Mouse (Mus musculus): Measurements from ENCODE around the gene Ccdc14. TPM values are rescaled to one million over a fixed set of nuclear protein-coding genes. Genes with fewer than 3 reads are reported as not detected.
A peak's percentile ranks its signal among the peaks of the same experiment; 100 is the strongest.
"Not testable (repeated sequence)": the region's sequence is repeated elsewhere in the genome, so short reads cannot be mapped to it uniquely, and the experiment has no call there.

The Ccdc14 gene
- 1 to 10 TPM; 3.6 to 3.7 TPM for total RNA-seq (2021)
- long read RNA-seq, partial matches to known transcripts: 5 of 5 reads
- long read RNA-seq, other reads (novel, unspliced or antisense): 0 of 5 reads

GRCm38 (mm10) chr16:34690334-34691144 is at the start of gene Ccdc14:
TSS of gene Ccdc14 (plus strand) at chr16:34690616.
- DNase-seq (ENCODE audit: low spot score in 2 of 2): peak; percentile 81 to 82

- DNase-seq (ENCODE audit: low spot score in 2 of 2): no peak
Observed at GRCm38 (mm10) chr16:34643511-34644259, 46.7 kb upstream of the Ccdc14 start.

- DNase-seq (ENCODE audit: low spot score in 2 of 2): no peak
Observed at GRCm38 (mm10) chr16:34649621-34650020, 40.8 kb upstream of the Ccdc14 start, which contains the start of gene Ropn1. TSS of gene Ropn1 (plus strand) at chr16:34649921.

DNA sequence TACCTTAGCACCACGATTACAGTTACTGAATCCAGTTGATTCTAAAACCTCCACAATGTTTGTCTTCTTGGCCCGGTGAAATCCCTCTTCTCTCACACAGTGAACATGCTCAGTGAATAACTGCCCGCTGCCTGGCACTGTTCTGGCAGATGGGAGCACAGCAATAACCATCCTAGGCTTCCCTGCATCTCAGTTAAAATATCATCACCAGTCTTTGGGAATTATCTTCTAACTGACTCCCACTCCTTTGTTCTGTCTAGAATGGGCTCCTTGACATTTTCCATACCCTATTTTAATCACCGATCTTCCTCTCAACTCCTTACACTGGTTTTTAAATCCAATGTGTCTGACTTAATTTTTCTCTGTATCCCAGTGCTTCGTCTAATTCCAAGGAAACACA is 37.4 kb upstream of the Ccdc14 start:
- DNase-seq (ENCODE audit: low spot score in 2 of 2): no peak

GRCm38 (mm10) chr16:34657566-34657965 is 32.9 kb upstream of the Ccdc14 start:
- peak; percentile 34 for DNase-seq (ENCODE audit: low spot score in 2 of 2)

GRCm38 (mm10) chr16:34657983-34658382 is 32.4 kb upstream of the Ccdc14 start:
- no peak for DNase-seq (ENCODE audit: low spot score in 2 of 2)

DNA sequence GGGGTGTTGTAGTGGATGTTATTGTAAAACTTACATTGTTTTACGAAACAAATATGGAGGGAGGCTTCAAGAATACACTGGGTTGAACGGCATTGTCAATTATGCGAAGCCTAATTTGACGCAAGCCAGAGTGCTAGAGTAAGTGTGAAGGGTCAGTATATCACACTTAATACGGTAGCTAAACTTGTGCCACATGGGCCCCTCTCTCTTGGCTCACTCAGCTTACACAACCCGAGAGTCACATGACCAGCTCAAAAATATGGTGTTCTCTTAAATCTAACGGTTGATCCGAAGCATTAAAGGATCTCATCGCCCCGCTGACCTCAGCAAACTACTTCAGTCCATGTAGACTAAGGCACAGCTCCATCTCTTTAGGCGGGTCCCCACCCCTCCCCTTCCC is 32.0 kb upstream of the Ccdc14 start:
- DNase-seq (ENCODE audit: low spot score in 2 of 2): no peak

DNA sequence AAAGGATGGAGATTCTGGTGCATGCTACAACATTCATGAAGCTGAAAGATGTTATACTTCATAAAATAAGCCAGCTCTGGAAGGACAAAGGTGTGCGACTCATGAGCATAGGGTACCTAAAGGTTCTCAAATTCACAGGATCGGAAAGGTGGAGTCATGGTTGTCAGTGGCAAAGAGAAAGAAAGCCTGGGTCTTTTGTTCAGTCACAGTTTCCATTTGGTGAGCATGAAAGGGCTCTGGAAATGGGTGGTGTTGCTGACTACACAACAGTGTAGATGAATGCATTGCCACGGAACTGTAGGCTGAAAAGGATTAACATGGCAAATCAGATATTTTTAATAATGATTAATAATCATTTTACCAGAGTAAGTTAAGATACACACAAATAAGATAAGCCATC is 25.9 kb upstream of the Ccdc14 start:
- no peak for DNase-seq (ENCODE audit: low spot score in 2 of 2)

GRCm38 (mm10) chr16:34667031-34667726 is 23.2 kb upstream of the Ccdc14 start:
- DNase-seq (ENCODE audit: low spot score in 2 of 2): peak; percentile 68 to 78

DNA sequence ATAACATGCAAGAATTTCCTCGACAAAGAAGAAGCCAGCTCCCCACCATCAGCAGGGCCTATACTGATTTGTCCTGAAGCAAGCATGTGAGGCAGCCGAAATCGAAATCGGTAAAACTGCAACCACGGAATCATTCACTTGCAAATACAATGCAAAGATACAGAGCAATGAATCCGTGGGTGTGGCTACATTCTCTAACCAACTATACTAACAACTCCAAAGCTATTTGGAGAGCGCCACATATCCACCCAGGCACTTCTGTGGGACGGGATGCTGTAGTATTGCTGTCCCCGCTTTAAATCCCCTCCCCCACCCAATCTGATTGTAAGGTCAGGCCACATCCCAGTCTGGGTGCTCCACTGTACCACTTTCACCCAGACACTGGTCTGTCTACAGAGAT is 22.1 kb upstream of the Ccdc14 start:
- no peak for DNase-seq (ENCODE audit: low spot score in 2 of 2)

DNA sequence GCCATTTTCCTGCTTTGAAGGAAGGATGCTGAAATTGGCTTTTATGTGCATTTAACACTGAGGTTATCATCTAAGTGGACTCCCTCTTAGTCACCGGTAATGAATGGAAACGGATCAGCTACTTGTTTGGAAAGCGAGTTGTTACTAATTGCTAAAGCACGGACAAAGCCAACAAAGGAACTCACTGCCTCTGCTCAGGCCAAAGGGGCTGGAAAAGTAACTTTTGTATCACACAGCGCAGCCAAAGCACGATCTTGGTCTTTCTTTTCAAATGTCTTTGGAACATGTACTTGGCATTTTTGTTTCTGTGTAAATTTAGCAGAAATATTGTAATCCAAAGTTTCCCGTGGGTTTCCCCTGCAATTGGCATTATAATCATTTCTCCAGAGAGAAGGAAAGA is 18.4 kb upstream of the Ccdc14 start:
- DNase-seq (ENCODE audit: low spot score in 2 of 2): no peak

DNA sequence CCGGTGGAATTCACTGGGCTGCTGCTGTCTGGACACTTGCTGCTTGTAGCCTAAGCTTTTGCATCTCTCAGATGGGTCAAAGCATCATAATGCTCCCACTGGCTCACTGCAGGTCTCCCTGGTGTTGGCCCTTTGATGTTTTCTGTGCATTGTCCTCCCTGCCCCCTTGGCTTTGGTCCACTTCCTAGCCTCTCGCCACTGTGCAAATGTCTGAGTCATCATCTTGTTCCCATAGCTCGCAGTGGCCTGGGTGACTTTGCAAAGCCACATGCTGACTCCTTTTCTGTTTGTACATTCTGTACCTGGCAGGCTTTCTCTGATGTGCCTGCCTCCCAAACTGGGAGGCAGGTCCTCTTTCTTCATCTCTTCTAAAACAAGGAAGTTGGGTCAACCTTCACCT is 17.6 kb upstream of the Ccdc14 start:
- DNase-seq (ENCODE audit: low spot score in 2 of 2): no peak

DNA sequence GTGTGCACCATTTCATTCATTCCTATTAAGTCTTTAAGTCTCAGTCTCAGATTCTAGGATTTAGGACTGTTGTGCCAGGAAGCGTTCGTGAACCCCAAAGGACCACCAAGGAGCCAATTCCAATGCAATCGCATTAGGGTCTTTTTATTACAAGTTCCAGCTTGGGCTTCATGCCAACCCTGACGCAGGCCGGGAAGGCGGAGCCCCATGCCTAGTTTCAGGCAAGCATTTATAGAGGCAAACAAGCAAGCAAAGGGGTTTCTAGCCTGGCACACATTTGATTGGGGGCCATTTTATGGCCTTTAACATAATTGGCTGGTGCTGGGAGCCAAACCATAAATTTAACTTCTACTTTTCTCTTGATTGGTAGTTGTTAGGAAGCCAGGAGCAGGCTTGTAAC is 16.1 kb upstream of the Ccdc14 start:
- DNase-seq (ENCODE audit: low spot score in 2 of 2): no peak

DNA sequence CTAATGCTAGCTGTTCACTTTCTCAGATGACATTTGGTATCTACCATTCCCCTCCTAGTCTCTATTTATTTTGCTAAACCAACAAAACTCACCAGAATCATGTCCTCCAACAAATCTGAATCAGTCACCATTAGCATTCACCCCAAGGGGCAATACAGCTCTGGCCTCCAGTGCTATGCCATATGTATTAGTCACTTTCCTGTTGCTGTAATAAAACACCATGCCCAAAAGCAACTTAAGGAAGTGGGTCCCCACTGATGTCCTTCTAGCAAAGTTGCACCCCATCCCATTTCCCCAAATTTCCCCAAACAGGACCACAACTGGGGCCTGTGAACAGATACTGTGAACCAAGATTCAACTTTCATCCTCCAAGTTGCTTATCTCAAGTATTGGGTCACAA is 8.6 kb upstream of the Ccdc14 start:
- DNase-seq (ENCODE audit: low spot score in 2 of 2): no peak

- no peak for DNase-seq (ENCODE audit: low spot score in 2 of 2)
Observed at GRCm38 (mm10) chr16:34689879-34690278, 537 bp upstream of the Ccdc14 start.

DNA sequence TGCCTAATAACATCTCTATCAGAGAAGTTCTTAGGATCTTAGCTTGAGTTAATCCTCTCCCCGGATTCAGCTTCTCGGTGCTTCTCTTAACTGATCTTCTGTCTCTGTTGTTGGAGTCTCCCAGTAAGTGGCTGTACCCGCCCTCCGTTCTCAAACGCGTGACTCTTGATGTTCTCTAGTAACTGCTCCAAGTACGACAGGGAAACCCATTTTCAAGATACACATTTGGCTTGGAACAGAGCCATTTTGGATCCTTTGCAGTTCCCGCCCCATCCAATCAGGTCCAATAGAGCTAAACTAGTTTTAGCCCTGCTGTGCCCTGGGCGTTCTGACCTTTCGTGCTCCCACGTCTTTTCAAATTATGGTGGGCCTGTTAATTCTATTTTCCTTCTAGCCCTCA is 740 bp downstream of the Ccdc14 start:
- DNase-seq (ENCODE audit: low spot score in 2 of 2): no peak

DNA sequence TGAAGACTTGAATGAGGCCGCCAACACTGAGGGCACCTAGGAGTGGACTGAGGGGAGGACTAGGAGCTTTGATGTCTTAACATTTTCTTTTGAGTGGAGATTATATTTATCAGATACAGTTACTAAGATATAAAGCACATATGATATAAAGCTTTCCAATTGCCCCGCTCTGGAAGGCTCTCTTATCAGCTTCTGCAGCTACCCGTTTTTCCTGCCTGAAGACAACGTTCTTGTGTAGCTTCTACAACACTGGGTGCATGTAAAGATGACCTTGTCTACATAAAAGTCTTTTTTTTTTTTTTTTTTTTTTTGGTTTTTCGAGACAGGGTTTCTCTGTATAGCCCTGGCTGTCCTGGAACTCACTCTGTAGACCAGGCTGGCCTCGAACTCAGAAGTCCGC is 4.1 kb downstream of the Ccdc14 start:
- DNase-seq (ENCODE audit: low spot score in 2 of 2): no peak

DNA sequence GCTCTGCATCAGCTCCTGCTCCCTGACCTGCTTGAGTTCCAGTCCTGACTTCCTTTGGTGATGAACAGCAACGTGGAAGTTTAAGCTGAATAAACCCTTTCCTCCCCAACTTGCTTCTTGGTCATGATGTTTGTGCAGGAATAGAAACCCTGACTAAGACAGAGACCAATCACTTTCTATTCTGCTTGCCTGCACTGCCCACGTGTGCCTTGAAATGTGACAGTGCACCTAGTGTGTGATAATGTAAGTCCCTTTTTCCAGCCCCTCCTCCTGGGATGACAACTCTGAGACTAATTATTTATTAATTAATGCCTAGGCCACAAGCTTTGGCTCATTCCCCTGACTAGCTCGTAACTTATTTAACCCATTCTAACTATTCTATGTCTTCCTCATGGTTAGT is 8.3 kb downstream of the Ccdc14 start:
- not testable (repeated sequence) for DNase-seq (ENCODE audit: low spot score in 2 of 2)

GRCm38 (mm10) chr16:34700165-34700827 is 9.9 kb downstream of the Ccdc14 start:
- peak; percentile 77 to 80 for DNase-seq (ENCODE audit: low spot score in 2 of 2)

DNA sequence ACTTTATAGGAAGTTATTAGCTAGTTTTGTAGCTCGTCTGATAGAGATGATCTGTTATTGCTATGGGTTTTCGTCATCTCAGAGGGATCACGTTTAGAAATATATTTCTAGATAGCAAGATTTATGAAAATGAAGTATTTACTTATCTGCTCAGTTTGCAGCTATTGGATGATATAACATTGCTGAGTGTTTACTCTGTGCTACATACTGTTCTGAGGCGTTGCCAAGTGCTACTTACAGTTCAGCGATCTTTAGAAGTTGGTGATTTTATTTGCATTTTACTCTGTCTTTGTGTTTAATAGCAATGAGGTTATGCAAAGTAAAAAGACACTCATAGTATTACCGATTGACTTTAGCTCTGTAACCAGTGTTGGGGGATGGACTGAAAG is 10.4 kb downstream of the Ccdc14 start:
- DNase-seq (ENCODE audit: low spot score in 2 of 2): no peak

GRCm38 (mm10) chr16:34706019-34706418 is 15.6 kb downstream of the Ccdc14 start:
- DNase-seq (ENCODE audit: low spot score in 2 of 2): no peak
